Mouse (Mus musculus): ENCODE measurements around the gene Pycr1. TPM values are rescaled to one million over a fixed set of nuclear protein-coding genes. Genes with fewer than 3 reads are reported as not detected.

The Pycr1 gene
- total and polyA plus RNA-seq, 2 experiments from 2014 or later, result 2.1 to 6.3 TPM

- no peak overlapping the region for H3K27ac ChIP-seq (ENCODE audit: low read depth)
- H3K27me3 ChIP-seq (ENCODE audit: control insufficient read depth, insufficient read depth, low read length), result no peaks in the 10 kb centered on the region
- H3K4me2 ChIP-seq (ENCODE audit: low read depth, low read length), result peak overlapping the region; percentile 95
- no peaks in the 10 kb centered on the region for H3K9me3 ChIP-seq (replicated peaks; ENCODE audit: control insufficient read depth, low read length)
- peak overlapping the region; percentile 62 for H3K9ac ChIP-seq (replicated peaks; ENCODE audit: low read depth, low read length)
- ATAC-seq (ENCODE audit: insufficient read depth, low read depth) (0 out of 2 replicates have a peak, but pooled peaks have one; percentile 10), DNase-seq (ENCODE audit: low spot score) (no peak)
- H3K4me1 ChIP-seq (ENCODE audit: control insufficient read depth, insufficient read depth), result peaks cover 23% of the 10 kb centered on the region
- no peaks in the 10 kb centered on the region for H3K36me3 ChIP-seq (replicated peaks; ENCODE audit: control insufficient read depth, insufficient read depth, low read length)
- WGBS, result 1% methylated on average over 18 of the region's 18 CpGs
- TF ChIP-seq EP300 (IDR thresholded peaks at IDR 0.05; ENCODE audit: low read depth) (no peak), CTCF (IDR thresholded peaks at IDR 0.05; ENCODE audit: low read depth) (no peak)
- peak overlapping the region; percentile 52 for H3K4me3 ChIP-seq (ENCODE audit: low read depth, low read length)
Measured at GRCm38 (mm10) chr11:120642939-120643600, 499 bp downstream of the Pycr1 start.

- Histone ChIP-seq H3K36me3 (replicated peaks; ENCODE audit: control insufficient read depth, insufficient read depth, low read length) (no peaks in the 10 kb centered on the region), H3K4me2 (ENCODE audit: low read depth, low read length) (no peak overlapping the region), H3K4me1 (ENCODE audit: control insufficient read depth, insufficient read depth) (peaks cover 20% of the 10 kb centered on the region), H3K9ac (replicated peaks; ENCODE audit: low read depth, low read length) (no peak overlapping the region), H3K27me3 (ENCODE audit: control insufficient read depth, insufficient read depth, low read length) (no peaks in the 10 kb centered on the region), H3K27ac (ENCODE audit: low read depth) (no peak overlapping the region), H3K4me3 (ENCODE audit: low read depth, low read length) (no peak overlapping the region), H3K9me3 (replicated peaks; ENCODE audit: control insufficient read depth, low read length) (no peaks in the 10 kb centered on the region)
- 84% methylated on average over 8 of the region's 8 CpGs for WGBS
- DNase-seq (ENCODE audit: low spot score) (no peak), ATAC-seq (ENCODE audit: insufficient read depth, low read depth) (no peak)
- TF ChIP-seq CTCF (IDR thresholded peaks at IDR 0.05; ENCODE audit: low read depth) (no peak), EP300 (IDR thresholded peaks at IDR 0.05; ENCODE audit: low read depth) (no peak)
Measured at GRCm38 (mm10) chr11:120641869-120642268, 1.7 kb downstream of the Pycr1 start.

- ATAC-seq (ENCODE audit: insufficient read depth, low read depth) (no peak), DNase-seq (ENCODE audit: low spot score) (no peak)
- no peak overlapping the region for H3K4me3 ChIP-seq (ENCODE audit: low read depth, low read length)
- no peak overlapping the region for H3K4me2 ChIP-seq (ENCODE audit: low read depth, low read length)
- no peak for TF ChIP-seq CTCF (IDR thresholded peaks at IDR 0.05; ENCODE audit: low read depth)
- no peak for TF ChIP-seq EP300 (IDR thresholded peaks at IDR 0.05; ENCODE audit: low read depth)
- H3K27ac ChIP-seq (ENCODE audit: low read depth), result no peak overlapping the region
- H3K36me3 ChIP-seq (replicated peaks; ENCODE audit: control insufficient read depth, insufficient read depth, low read length), result no peaks in the 10 kb centered on the region
- H3K27me3 ChIP-seq (ENCODE audit: control insufficient read depth, insufficient read depth, low read length), result no peaks in the 10 kb centered on the region
- peaks cover 14% of the 10 kb centered on the region for H3K4me1 ChIP-seq (ENCODE audit: control insufficient read depth, insufficient read depth)
- 51% methylated on average over 9 of the region's 9 CpGs for WGBS
- no peaks in the 10 kb centered on the region for H3K9me3 ChIP-seq (replicated peaks; ENCODE audit: control insufficient read depth, low read length)
- no peak overlapping the region for H3K9ac ChIP-seq (replicated peaks; ENCODE audit: low read depth, low read length)
Measured at GRCm38 (mm10) chr11:120641255-120641654, 2.3 kb downstream of the Pycr1 start.

GRCm38 (mm10) chr11:120634810-120635209, 8.8 kb downstream of the Pycr1 start:
- H3K9ac ChIP-seq (replicated peaks; ENCODE audit: low read depth, low read length), result no peak overlapping the region
- H3K27ac ChIP-seq (ENCODE audit: low read depth), result no peak overlapping the region
- no peaks in the 10 kb centered on the region for H3K9me3 ChIP-seq (replicated peaks; ENCODE audit: control insufficient read depth, low read length)
- H3K27me3 ChIP-seq (ENCODE audit: control insufficient read depth, insufficient read depth, low read length), result no peaks in the 10 kb centered on the region
- 85% methylated on average over 5 of the region's 5 CpGs for WGBS
- ATAC-seq (ENCODE audit: insufficient read depth, low read depth) (no peak), DNase-seq (ENCODE audit: low spot score) (no peak)
- no peak overlapping the region for H3K4me2 ChIP-seq (ENCODE audit: low read depth, low read length)
- no peaks in the 10 kb centered on the region for H3K36me3 ChIP-seq (replicated peaks; ENCODE audit: control insufficient read depth, insufficient read depth, low read length)
- TF ChIP-seq EP300 (IDR thresholded peaks at IDR 0.05; ENCODE audit: low read depth) (no peak), CTCF (IDR thresholded peaks at IDR 0.05; ENCODE audit: low read depth) (no peak)
- peaks cover 26% of the 10 kb centered on the region for H3K4me1 ChIP-seq (ENCODE audit: control insufficient read depth, insufficient read depth)
- no peak overlapping the region for H3K4me3 ChIP-seq (ENCODE audit: low read depth, low read length)

- Histone ChIP-seq H3K27me3 (ENCODE audit: control insufficient read depth, insufficient read depth, low read length) (no peaks in the 10 kb centered on the region), H3K9ac (replicated peaks; ENCODE audit: low read depth, low read length) (peak within 1 kb of the TSS; percentile 94), H3K27ac (ENCODE audit: low read depth) (peak within 1 kb of the TSS; percentile 89), H3K4me1 (ENCODE audit: control insufficient read depth, insufficient read depth) (peaks cover 31% of the 10 kb centered on the region), H3K4me3 (ENCODE audit: low read depth, low read length) (peak within 1 kb of the TSS; percentile 90), H3K9me3 (replicated peaks; ENCODE audit: control insufficient read depth, low read length) (no peaks in the 10 kb centered on the region), H3K36me3 (replicated peaks; ENCODE audit: control insufficient read depth, insufficient read depth, low read length) (peaks cover 8% of the 10 kb centered on the region), H3K4me2 (ENCODE audit: low read depth, low read length) (peak within 1 kb of the TSS; percentile 96)
- TF ChIP-seq CTCF (IDR thresholded peaks at IDR 0.05; ENCODE audit: low read depth), result no peak
- TF ChIP-seq EP300 (IDR thresholded peaks at IDR 0.05; ENCODE audit: low read depth), result no peak
- ATAC-seq (ENCODE audit: insufficient read depth, low read depth), result peak; percentile 91
- 11% methylated on average over 50 of the region's 58 CpGs for WGBS
- peak; percentile 97 for DNase-seq (ENCODE audit: low spot score)
Measured at GRCm38 (mm10) chr11:120633520-120634343, 9.8 kb downstream of the Pycr1 start, which contains the start of gene Mafg. Mafg (minus strand) TSS chr11:120633600.

Data from heart, postnatal 0 days (tissue).